Mouse (Mus musculus): ENCODE measurements around the gene Apbb2.

Apbb2 gene

GRCm38 (mm10) chr5:66338583-66338982 is 280.0 kb downstream of the Apbb2 start:
- TF ChIP-seq CTCF (conservative IDR thresholded peaks at IDR 0.05; ENCODE audit: low read length) (peak; percentile 84), NANOG (IDR thresholded peaks at IDR 0.05; ENCODE audit: borderline replicate concordance, low read length) (no peak), POU5F1 (IDR thresholded peaks at IDR 0.05; ENCODE audit: borderline replicate concordance, low read length) (no peak)
- Histone ChIP-seq H3K4me1 (replicated peaks; ENCODE audit: low read depth, low read length) (peaks cover 51% of the 10 kb centered on the region), H3K27me3 (ENCODE audit: insufficient read depth, low read length) (peaks cover 19% of the 10 kb centered on the region), H3K9me3 (ENCODE audit: low read length) (no peaks in the 10 kb centered on the region), H3K36me3 (ENCODE audit: insufficient read depth, low read length) (0 out of 2 replicates have a peak, but pooled peaks cover under 1% of the 10 kb centered on the region), H3K4me3 (replicated peaks; ENCODE audit: low read length) (no peak overlapping the region)

DNA sequence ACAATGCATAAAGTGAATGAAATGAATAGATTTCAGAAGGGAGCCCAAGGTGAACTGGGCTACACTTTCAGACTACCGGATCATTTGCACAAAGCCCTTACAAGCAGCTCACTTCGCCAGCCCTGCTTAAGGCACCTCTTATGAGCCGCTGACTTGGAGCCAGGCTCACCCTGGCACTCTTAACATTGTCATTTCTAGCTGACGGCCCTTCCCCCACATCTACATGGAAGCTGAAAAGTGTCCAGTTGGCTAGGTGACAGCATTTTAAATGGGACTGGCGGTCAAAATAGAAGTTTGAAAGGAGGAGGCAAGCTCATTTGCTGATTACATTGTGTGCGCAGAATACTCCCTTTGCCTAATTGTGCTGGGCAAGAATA is 280.6 kb downstream of the Apbb2 start:
- Histone ChIP-seq H3K4me1 (replicated peaks; ENCODE audit: low read depth, low read length) (peaks cover 45% of the 10 kb centered on the region), H3K9me3 (ENCODE audit: low read length) (no peaks in the 10 kb centered on the region), H3K27me3 (ENCODE audit: insufficient read depth, low read length) (peaks cover 19% of the 10 kb centered on the region), H3K36me3 (ENCODE audit: insufficient read depth, low read length) (no peaks in the 10 kb centered on the region), H3K4me3 (replicated peaks; ENCODE audit: low read length) (peak overlapping the region; percentile 77)
- no peak for TF ChIP-seq NANOG (IDR thresholded peaks at IDR 0.05; ENCODE audit: borderline replicate concordance, low read length)
- TF ChIP-seq CTCF (conservative IDR thresholded peaks at IDR 0.05; ENCODE audit: low read length): no peak
- TF ChIP-seq POU5F1 (IDR thresholded peaks at IDR 0.05; ENCODE audit: borderline replicate concordance, low read length): no peak

DNA sequence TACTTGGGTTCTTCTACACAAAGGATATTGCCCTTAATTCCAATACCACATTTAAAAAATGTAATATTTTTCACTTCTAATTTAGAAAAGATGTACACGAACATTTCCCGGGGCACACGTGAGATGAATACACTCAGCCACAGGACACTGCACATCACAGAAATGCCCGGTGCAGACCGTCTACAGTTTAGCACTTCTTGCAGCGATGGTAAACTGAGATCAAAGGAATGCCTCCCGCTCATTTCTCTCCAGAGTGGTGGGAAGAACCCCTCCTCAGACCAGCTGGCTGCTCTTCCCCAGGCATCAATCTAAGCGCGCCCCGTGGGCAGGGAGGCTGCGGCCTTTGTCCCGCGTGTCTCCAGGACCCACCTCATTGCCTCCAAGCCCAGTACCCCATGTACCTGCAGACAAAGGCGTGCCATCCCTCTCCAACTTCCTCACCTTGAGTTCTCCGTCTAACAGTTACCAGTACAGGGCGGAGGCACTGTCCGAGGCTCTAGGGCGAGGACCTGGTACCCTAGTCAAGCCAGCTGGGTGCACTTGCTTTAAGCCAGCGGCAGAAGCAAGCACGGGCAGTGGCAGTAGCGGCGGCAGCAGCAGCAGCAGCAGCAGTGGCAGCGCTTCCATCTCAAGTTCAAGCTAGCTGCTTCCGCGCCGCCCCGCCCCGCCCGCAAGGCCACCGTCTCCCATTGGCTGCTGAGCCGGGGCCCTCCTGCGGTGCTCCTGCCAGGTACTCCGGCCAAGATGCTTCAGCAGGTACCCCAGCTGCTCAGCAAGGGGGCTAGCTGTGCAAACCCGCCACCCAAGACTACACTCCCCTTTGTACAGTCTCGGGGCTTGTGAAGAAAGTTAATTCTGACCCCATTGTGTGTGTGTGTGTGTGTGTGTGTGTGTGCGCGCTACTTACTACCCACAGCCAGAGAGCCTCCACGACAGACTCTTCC is 281.3 kb downstream of the Apbb2 start:
- Histone ChIP-seq H3K4me3 (replicated peaks; ENCODE audit: low read length) (peak overlapping the region; percentile 77), H3K36me3 (ENCODE audit: insufficient read depth, low read length) (no peaks in the 10 kb centered on the region), H3K9me3 (ENCODE audit: low read length) (no peaks in the 10 kb centered on the region), H3K27me3 (ENCODE audit: insufficient read depth, low read length) (peaks cover 19% of the 10 kb centered on the region), H3K4me1 (replicated peaks; ENCODE audit: low read depth, low read length) (peaks cover 44% of the 10 kb centered on the region)
- no peak for TF ChIP-seq NANOG (IDR thresholded peaks at IDR 0.05; ENCODE audit: borderline replicate concordance, low read length)
- no peak for TF ChIP-seq POU5F1 (IDR thresholded peaks at IDR 0.05; ENCODE audit: borderline replicate concordance, low read length)
- TF ChIP-seq CTCF (conservative IDR thresholded peaks at IDR 0.05; ENCODE audit: low read length): no peak

DNA sequence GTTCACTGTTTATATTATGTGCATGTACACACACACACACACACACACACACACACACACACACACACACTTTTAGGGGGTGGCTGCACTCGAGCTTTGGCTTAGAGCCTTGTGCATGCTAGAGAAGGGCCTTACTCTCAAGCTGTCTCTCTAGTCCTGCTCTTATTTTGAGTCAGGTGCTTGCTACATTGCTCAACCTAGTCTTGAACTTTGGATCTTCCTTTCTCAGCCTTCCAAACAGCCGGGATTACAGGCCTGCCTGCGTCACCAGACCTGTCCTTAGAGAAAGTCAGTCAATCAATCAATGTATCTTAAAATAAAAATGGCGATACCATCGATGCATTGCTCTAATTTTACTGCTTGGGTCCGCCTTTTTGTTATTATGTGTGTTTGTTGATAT is 287.8 kb downstream of the Apbb2 start:
- Histone ChIP-seq H3K9me3 (ENCODE audit: low read length) (peaks cover 3% of the 10 kb centered on the region; the same call in 1 of the 2 replicates), H3K36me3 (ENCODE audit: insufficient read depth, low read length) (no peaks in the 10 kb centered on the region), H3K4me1 (replicated peaks; ENCODE audit: low read depth, low read length) (peaks cover 12% of the 10 kb centered on the region), H3K4me3 (replicated peaks; ENCODE audit: low read length) (no peak overlapping the region), H3K27me3 (ENCODE audit: insufficient read depth, low read length) (peaks cover 8% of the 10 kb centered on the region; the same call in 1 of the 2 replicates)
- no peak for TF ChIP-seq NANOG (IDR thresholded peaks at IDR 0.05; ENCODE audit: borderline replicate concordance, low read length)
- no peak for TF ChIP-seq POU5F1 (IDR thresholded peaks at IDR 0.05; ENCODE audit: borderline replicate concordance, low read length)
- TF ChIP-seq CTCF (conservative IDR thresholded peaks at IDR 0.05; ENCODE audit: low read length): no peak

GRCm38 (mm10) chr5:66328766-66329165 is 289.8 kb downstream of the Apbb2 start:
- peaks cover 16% of the 10 kb centered on the region for H3K4me1 ChIP-seq (replicated peaks; ENCODE audit: low read depth, low read length)
- no peak overlapping the region for H3K4me3 ChIP-seq (replicated peaks; ENCODE audit: low read length)
- peaks cover 3% of the 10 kb centered on the region; the same call in 1 of the 2 replicates for H3K9me3 ChIP-seq (ENCODE audit: low read length)
- H3K27me3 ChIP-seq (ENCODE audit: insufficient read depth, low read length): no peaks in the 10 kb centered on the region
- no peak for TF ChIP-seq POU5F1 (IDR thresholded peaks at IDR 0.05; ENCODE audit: borderline replicate concordance, low read length)
- no peak for TF ChIP-seq CTCF (conservative IDR thresholded peaks at IDR 0.05; ENCODE audit: low read length)
- no peak for TF ChIP-seq NANOG (IDR thresholded peaks at IDR 0.05; ENCODE audit: borderline replicate concordance, low read length)
- H3K36me3 ChIP-seq (ENCODE audit: insufficient read depth, low read length): peaks cover 4% of the 10 kb centered on the region; the same call in 1 of the 2 replicates

DNA sequence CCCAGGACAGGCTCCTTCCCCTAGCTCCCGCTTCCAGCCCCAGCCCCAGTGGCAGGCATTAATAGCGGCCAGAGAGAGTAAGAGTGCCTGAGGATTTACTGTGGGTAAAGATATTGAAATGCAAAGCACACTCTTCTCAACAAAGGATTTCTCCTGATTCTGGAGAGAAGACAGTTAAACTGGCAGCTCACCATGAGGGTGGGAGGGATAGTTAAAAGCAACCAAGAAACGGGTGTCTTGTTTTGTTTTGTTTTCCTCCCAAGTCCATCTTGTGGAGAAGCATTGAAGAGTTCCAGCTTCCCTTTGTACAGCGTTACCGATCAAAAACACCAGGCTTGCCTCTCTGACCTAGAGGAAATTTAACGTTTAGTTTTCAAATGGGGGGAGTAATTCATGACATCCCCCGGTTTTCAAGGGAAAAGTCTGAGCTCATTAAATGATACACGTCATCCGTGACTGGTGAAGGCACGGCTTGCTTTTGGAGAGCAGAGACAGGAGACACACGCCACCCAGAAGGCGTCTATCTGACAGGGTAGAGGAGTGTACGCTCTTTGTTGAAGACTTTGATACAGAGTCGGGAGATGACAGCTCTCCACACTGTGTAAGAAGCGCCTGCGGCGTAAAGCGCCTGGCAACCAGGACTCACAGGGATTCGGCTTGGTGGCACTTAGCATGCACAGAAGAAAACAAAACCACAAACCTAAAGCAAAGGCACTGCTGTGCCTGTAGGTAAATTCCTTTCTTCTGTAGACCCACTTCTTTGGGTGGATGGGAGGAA is 290.4 kb downstream of the Apbb2 start:
- Histone ChIP-seq H3K4me1 (replicated peaks; ENCODE audit: low read depth, low read length) (peaks cover 16% of the 10 kb centered on the region), H3K9me3 (ENCODE audit: low read length) (peaks cover 3% of the 10 kb centered on the region; the same call in 1 of the 2 replicates), H3K27me3 (ENCODE audit: insufficient read depth, low read length) (no peaks in the 10 kb centered on the region), H3K36me3 (ENCODE audit: insufficient read depth, low read length) (peaks cover 4% of the 10 kb centered on the region; the same call in 1 of the 2 replicates), H3K4me3 (replicated peaks; ENCODE audit: low read length) (no peak overlapping the region)
- TF ChIP-seq POU5F1 (IDR thresholded peaks at IDR 0.05; ENCODE audit: borderline replicate concordance, low read length) (no peak), CTCF (conservative IDR thresholded peaks at IDR 0.05; ENCODE audit: low read length) (no peak), NANOG (IDR thresholded peaks at IDR 0.05; ENCODE audit: borderline replicate concordance, low read length) (no peak)

DNA sequence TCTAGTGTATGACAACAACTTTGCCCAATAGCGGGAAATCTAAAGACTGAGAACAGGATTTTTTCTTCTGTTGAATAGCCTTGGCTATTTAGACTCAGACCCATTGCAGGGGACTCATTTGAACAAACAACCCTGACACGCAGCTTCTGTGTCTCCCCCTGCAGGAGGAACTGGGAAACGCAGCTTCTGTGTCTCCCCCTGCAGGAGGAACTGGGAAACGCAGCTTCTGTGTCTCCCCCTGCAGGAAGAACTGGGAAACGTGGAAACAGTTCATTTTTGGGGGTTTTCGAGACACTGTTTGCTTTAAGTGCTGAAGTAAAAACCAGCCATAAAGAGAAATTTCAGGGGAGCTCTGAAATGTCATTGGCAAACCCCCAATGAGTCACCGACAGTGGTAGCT is 292.2 kb downstream of the Apbb2 start:
- Histone ChIP-seq H3K4me3 (replicated peaks; ENCODE audit: low read length) (no peak overlapping the region), H3K4me1 (replicated peaks; ENCODE audit: low read depth, low read length) (peaks cover 16% of the 10 kb centered on the region), H3K9me3 (ENCODE audit: low read length) (peaks cover 3% of the 10 kb centered on the region; the same call in 1 of the 2 replicates), H3K27me3 (ENCODE audit: insufficient read depth, low read length) (no peaks in the 10 kb centered on the region), H3K36me3 (ENCODE audit: insufficient read depth, low read length) (peaks cover 4% of the 10 kb centered on the region; the same call in 1 of the 2 replicates)
- TF ChIP-seq NANOG (IDR thresholded peaks at IDR 0.05; ENCODE audit: borderline replicate concordance, low read length): no peak
- peak; percentile 92 for TF ChIP-seq CTCF (conservative IDR thresholded peaks at IDR 0.05; ENCODE audit: low read length)

- Histone ChIP-seq H3K4me1 (replicated peaks; ENCODE audit: low read depth, low read length) (peaks cover 22% of the 10 kb centered on the region), H3K36me3 (ENCODE audit: insufficient read depth, low read length) (peaks cover 4% of the 10 kb centered on the region; the same call in 1 of the 2 replicates), H3K27me3 (ENCODE audit: insufficient read depth, low read length) (no peaks in the 10 kb centered on the region), H3K4me3 (replicated peaks; ENCODE audit: low read length) (no peak overlapping the region), H3K9me3 (ENCODE audit: low read length) (peaks cover 3% of the 10 kb centered on the region; the same call in 1 of the 2 replicates)
- TF ChIP-seq CTCF (conservative IDR thresholded peaks at IDR 0.05; ENCODE audit: low read length) (no peak), NANOG (IDR thresholded peaks at IDR 0.05; ENCODE audit: borderline replicate concordance, low read length) (no peak), POU5F1 (IDR thresholded peaks at IDR 0.05; ENCODE audit: borderline replicate concordance, low read length) (no peak)
Observed at GRCm38 (mm10) chr5:66323603-66324002, 295.0 kb downstream of the Apbb2 start.
